Mouse (Mus musculus) limb, embryonic 11.5 days (tissue): ENCODE measurements around the gene Fcer1g. TPM values are rescaled to one million over a fixed set of nuclear protein-coding genes. Genes with fewer than 3 reads are reported as not detected.

Experiments used
- ATAC-seq: fragments of 200-750 bp; cut with Nextera tagmentation; 2 replicates; pipeline ENCODE4 v1.8.0; 2017; ENCODE audit warnings: low read depth; ENCODE audit not compliant: insufficient number of reproducible peaks, low FRiP score, low TSS enrichment
- DNase-seq: peaks from one replicate; pipeline ENCODE4 v3.0.0-alpha.2; 2015; ENCODE audit warnings: low spot score
- H3K27ac ChIP-seq: fragments of 300-500 bp; sonication (generic); replicated peaks from 2 replicates; pipeline ENCODE4 v1.5.1; 2014; ENCODE audit warnings: low read depth, mild to moderate bottlenecking, low read length
- H3K27me3 ChIP-seq: fragments of 300-500 bp; sonication (generic); 2 replicates; pipeline ENCODE4 v1.6.1; 2014; ENCODE audit warnings: mild to moderate bottlenecking, low read length, mixed read lengths; ENCODE audit not compliant: control insufficient read depth, insufficient read depth
- H3K36me3 ChIP-seq: fragments of 300-500 bp; sonication (generic); 2 replicates; pipeline ENCODE4 v1.6.1; 2014; ENCODE audit warnings: mild to moderate bottlenecking, low read length, moderate library complexity, mixed read lengths; ENCODE audit not compliant: control insufficient read depth, insufficient read depth
- H3K4me1 ChIP-seq: fragments of 300-500 bp; sonication (generic); 2 replicates; pipeline ENCODE4 v1.6.1; 2014; ENCODE audit warnings: low read length, mixed read lengths; ENCODE audit not compliant: control insufficient read depth, insufficient read depth
- H3K4me2 ChIP-seq: fragments of 300-500 bp; sonication (generic); 2 replicates; pipeline ENCODE4 v1.6.1; 2014; ENCODE audit warnings: low read depth, mild to moderate bottlenecking, moderate library complexity; ENCODE audit not compliant: severe bottlenecking
- H3K4me3 ChIP-seq: fragments of 300-500 bp; sonication (generic); 2 replicates; pipeline ENCODE4 v1.5.1; 2014; ENCODE audit warnings: low read depth, low read length
- H3K9ac ChIP-seq: fragments of 300-500 bp; sonication (generic); 2 replicates; pipeline ENCODE4 v1.6.1; 2014; ENCODE audit warnings: mild to moderate bottlenecking, low read length
- H3K9me3 ChIP-seq: fragments of 300-500 bp; sonication (generic); 2 replicates; pipeline ENCODE4 v1.6.1; 2016; ENCODE audit warnings: low read length; ENCODE audit not compliant: control insufficient read depth
- WGBS: fragments of 180-500 bp; shearing (Covaris S2); extraction: QIAGEN DNeasy Blood & Tissue Kit; methylation state at CpG from one replicate; pipeline ENCODE4 v1.1.7; 2014; 5-methylcytosine and 5-hydroxymethylcytosine counted together
- polyA plus RNA-seq: library from polyadenylated mRNA; unstranded; fragments of >200 nt; fragmentation: Nextera tagmentation; extraction: Ambion mirVana; gene quantifications from 2 replicates; pipeline ENCODE4 v1.2.1, GENCODE M21; 2014

The Fcer1g gene
- polyA plus RNA-seq, 1 experiment from 2014 or later, result 13.2 TPM

DNA sequence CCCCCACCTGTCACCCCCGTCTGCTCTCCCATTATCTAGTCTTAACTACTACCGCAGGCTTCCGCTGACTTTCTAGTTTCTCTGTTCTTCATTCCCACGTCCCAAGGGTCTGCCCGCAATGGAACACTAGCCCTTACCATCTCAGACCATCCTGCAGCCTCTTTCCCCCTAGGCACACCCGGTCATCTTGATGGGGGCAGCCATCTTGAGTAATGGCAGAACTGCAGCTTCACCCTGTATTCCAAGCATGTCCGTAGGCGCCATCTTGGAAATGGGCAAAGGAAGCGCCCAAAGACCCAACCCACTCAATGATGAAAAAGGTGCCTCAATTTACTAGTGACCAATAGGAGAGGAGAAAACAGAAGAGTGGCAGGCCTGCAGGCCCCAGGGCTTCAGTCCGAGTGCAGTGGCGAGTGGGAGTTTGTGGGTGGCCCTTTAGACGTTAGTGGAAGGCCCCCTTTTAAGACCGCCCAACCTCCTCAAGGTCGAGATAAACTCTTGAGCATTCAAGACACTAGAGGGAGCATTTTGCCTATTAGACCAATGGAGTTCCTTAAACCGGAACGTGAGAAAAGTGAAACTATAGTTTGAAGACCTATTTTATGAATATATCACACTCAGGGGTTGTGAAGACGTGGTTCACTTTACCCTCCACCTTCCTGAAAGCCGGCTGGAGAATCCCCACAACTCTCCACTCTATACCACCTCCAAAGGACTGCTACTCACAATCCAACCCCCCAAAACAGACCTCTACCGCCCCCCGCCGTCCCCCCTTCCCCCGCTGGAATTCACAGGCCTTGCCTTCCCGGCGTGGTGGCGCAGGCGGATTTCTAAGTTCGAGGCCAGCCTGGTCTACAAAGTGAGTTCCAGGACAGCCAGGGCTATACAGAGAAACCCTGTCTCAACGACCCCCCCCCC, 11.7 kb downstream of the Fcer1g start, which contains the start of gene Tomm40l:
Tomm40l (minus strand) TSS at position 277 of the 918 bp plus-strand sequence.
- no peaks in the 10 kb centered on the region; the same call in 1 of the 2 replicates for H3K36me3 ChIP-seq
- H3K9ac ChIP-seq, result peak within 1 kb of the TSS; percentile 53
- peaks cover 7% of the 10 kb centered on the region; the same call in 1 of the 2 replicates for H3K4me1 ChIP-seq
- ATAC-seq (peak; percentile 99), DNase-seq (peak; percentile 90)
- H3K27ac ChIP-seq, result no peak within 1 kb of the TSS
- peak within 1 kb of the TSS; percentile 63 for H3K4me3 ChIP-seq
- WGBS, result 2% methylated on average over 28 of the region's 28 CpGs
- H3K4me2 ChIP-seq, result peak within 1 kb of the TSS; percentile 79
- H3K9me3 ChIP-seq, result no peaks in the 10 kb centered on the region
- no peaks in the 10 kb centered on the region for H3K27me3 ChIP-seq

DNA sequence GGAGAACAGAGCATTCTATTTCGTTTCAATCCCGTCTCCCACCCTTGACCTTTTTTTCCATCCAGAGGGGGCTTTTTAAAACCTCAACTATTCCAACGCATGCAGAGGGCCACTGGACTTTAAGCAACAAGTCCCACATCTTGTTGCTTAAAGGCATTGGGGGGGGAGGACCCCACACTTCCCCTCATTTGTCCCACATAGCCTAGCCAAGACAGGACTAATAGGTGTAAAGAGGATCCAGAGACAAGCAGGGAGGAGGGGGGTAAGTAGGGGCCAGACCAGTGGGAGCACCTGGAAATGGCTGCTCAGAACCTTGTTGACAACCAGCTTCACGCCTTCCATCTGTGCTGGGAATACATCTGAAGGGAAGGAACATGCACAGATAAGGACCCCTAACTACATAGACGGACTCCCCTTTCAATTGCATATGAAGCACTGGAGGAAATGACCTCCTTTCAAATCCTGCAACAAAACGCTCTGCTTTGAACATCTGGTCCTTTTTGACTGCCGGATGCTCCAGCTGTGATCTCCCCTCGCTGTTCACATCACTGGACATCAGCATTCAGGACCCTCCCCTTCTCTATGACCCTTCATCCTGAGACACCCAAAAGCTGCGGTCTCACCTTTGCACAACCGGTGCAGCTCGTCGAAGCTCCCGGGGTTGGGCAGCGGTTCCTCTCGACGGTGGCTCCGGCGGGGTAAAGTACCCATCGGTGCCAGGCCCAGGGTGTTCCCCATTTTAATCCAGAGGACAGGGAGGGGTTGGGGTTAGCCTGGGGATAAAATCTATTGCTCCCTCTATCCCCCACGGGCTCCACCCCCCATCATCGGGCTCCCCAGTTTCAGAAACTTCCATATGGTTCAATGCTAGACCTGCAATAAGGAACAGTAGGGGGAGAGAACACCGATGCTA, 12.6 kb downstream of the Fcer1g start:
- peak overlapping the region; percentile 53 for H3K9ac ChIP-seq
- peak; percentile 20 for ATAC-seq
- H3K27ac ChIP-seq, result no peak overlapping the region
- H3K27me3 ChIP-seq, result no peaks in the 10 kb centered on the region
- H3K4me2 ChIP-seq, result peak overlapping the region; percentile 79
- no peaks in the 10 kb centered on the region; the same call in 1 of the 2 replicates for H3K36me3 ChIP-seq
- no peaks in the 10 kb centered on the region for H3K9me3 ChIP-seq
- 9% methylated on average over 22 of the region's 22 CpGs for WGBS
- peak; percentile 25 for DNase-seq
- H3K4me1 ChIP-seq, result peaks cover 7% of the 10 kb centered on the region; the same call in 1 of the 2 replicates
- peak overlapping the region; percentile 63 for H3K4me3 ChIP-seq

DNA sequence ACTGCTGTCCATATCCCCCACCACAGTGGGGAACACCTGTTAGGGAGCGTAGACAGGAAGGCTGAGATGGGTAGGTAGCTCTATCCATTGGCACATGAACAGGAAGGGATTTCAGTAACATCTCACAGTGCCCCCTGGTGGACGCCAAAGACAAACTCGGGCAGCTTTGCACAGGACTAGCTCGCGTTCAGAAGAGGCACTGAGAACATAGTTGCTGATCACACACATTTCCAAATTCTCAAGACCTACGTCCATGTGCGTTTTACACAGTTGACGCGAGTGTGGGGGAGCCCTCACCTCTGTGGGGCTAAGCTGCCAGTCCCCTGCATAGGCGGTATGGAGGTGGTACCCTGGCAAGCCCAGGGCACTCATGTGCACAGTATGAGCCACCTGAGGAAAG, 13.3 kb downstream of the Fcer1g start:
- Histone ChIP-seq H3K36me3 (no peaks in the 10 kb centered on the region; the same call in 1 of the 2 replicates), H3K4me2 (peak overlapping the region; percentile 79; the same call in 1 of the 2 replicates), H3K9ac (no peak overlapping the region), H3K27me3 (no peaks in the 10 kb centered on the region), H3K9me3 (no peaks in the 10 kb centered on the region), H3K4me1 (peaks cover 7% of the 10 kb centered on the region; the same call in 1 of the 2 replicates), H3K4me3 (0 out of 2 replicates have a peak overlapping the region, but pooled peaks have one; percentile 63), H3K27ac (no peak overlapping the region)
- ATAC-seq (no peak), DNase-seq (peak; percentile 90)
- 15% methylated on average over 10 of the region's 10 CpGs for WGBS

DNA sequence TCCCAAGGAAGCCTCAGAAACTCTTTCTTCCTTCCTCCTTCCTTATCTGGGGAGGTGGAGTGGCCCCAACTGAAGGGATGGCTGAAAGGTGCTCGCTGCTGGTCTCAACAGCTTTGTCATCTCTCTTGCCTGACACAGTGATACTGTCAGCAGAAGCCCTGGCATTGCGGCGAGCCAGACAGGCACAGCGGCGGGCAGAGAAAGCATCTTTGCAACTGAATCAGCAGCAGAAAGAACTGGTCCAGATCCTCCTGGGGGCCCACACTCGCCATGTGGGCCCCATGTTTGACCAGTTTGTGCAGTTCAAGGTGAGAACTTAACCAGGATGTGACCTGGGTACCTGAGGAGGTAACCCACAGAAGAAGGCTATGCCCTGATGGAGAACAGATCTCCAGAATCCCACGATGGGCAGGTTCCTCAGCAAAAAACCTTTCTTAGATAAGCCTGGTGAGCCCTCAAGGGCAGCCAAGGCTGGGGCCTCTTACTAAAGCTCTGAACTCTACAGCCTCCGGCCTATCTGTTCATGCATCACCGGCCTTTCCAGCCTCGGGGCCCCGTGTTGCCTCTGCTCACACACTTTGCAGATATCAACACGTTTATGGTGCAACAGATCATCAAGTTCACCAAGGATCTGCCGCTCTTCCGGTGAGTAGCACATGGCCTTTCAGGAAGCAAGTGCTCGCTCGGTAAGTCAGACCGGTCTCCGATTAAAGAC, 17.8 kb downstream of the Fcer1g start:
- ATAC-seq, result no peak
- WGBS, result 89% methylated on average over 18 of the region's 18 CpGs
- no peak overlapping the region for H3K27ac ChIP-seq

DNA sequence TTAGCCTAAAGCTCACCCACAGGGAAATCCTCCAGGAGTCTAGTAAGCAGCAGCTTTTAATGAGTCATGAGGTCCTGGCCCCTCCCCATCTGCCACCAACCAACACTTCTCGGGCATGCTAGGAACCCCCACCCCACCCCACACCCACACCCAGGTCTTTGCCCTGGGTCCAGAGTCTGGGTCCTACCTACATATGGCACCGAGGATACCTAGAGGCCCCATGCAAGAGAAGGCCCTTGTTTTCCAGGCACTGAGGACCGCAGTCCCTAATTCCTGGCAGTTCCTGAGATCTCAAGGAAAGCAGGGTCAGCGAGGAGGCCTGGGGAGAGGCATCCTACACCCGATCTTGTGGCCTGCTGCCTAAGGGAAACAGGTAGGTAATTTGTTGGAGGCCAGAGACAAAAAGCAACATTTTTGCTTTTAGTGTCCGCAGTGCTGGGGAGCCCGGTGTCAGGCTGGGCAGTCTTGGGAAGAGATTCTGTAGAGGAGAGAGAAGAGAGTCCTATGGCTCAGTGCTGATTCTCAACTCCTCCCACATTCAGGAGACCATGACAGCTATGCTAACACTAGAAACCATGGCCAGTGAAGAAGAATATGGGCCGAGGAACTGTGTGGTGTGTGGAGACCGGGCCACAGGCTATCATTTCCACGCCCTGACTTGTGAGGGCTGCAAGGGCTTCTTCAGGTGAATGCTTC, 20.2 kb downstream of the Fcer1g start, which contains the start of gene Nr1i3:
Nr1i3 (plus strand) TSS at position 170 of the 696 bp plus-strand sequence.
- Histone ChIP-seq H3K4me1 (no peaks in the 10 kb centered on the region), H3K9ac (no peak within 1 kb of the TSS), H3K4me3 (no peak within 1 kb of the TSS), H3K27ac (no peak within 1 kb of the TSS), H3K27me3 (no peaks in the 10 kb centered on the region), H3K36me3 (no peaks in the 10 kb centered on the region; the same call in 1 of the 2 replicates), H3K9me3 (no peaks in the 10 kb centered on the region), H3K4me2 (no peak within 1 kb of the TSS)
- 78% methylated on average over 10 of the region's 10 CpGs for whole genome bisulfite sequencing
- DNase-seq (no peak), ATAC-seq (no peak)

More for the DNA sequence above, 17.8 kb downstream of the Fcer1g start:
- Histone ChIP-seq H3K9me3 (no peaks in the 10 kb centered on the region), H3K9ac (no peak overlapping the region; the same call in 1 of the 2 replicates), H3K36me3 (no peaks in the 10 kb centered on the region; the same call in 1 of the 2 replicates), H3K27me3 (no peaks in the 10 kb centered on the region), H3K4me2 (no peak overlapping the region), H3K4me3 (no peak overlapping the region), H3K4me1 (peaks cover 7% of the 10 kb centered on the region; the same call in 1 of the 2 replicates)
- DNase-seq, result no peak

DNA sequence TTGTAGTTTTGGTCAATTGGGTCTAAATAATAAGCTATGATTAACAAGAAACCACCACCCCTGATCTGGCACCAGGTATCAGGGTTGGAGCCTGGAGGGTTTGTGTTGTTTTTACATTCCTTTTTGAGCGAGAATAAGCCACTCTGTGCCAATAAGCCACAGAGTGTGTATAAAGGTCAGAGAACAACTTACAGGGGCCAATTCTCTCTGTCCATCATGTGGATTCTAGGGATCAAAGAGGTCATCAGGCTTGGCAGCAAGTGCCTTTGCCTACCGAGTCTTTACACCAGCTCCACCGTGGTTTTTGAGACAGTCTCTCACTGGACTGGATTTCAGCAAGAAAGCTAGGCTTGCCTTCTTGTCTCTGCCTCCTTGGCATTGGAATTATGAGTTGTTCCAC, 21.3 kb downstream of the Fcer1g start:
- WGBS, result 70% methylated on average over 3 of the region's 3 CpGs

DNA sequence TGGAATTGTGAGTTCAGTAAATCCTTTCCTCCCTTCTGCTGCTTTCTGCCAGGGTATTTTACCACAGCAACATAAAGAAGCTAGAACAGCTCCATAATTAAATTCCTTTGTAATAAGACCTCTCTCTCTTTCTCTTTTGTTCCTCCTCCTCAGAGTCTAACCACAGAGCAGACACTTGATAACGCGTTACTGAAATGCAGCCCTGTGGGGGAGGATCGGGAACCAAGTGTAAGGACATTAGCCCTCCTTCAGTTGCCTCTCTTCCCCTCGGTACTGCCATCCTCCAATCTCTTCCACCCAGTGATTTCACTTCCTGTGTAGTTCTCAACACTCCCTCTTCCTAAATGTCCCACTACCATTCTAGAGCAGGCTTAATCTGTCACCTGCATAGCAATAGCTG, 24.8 kb downstream of the Fcer1g start:
- H3K27ac ChIP-seq, result no peak overlapping the region
- H3K4me1 ChIP-seq, result no peaks in the 10 kb centered on the region
- no peak for DNase-seq
- H3K27me3 ChIP-seq, result no peaks in the 10 kb centered on the region
- H3K4me2 ChIP-seq, result no peak overlapping the region
- H3K9ac ChIP-seq, result no peak overlapping the region
- H3K36me3 ChIP-seq, result no peaks in the 10 kb centered on the region
- H3K9me3 ChIP-seq, result no peaks in the 10 kb centered on the region
- H3K4me3 ChIP-seq, result no peak overlapping the region
- no peak for ATAC-seq
- WGBS, result 26% methylated on average over 4 of the region's 4 CpGs

More for the DNA sequence above, 21.3 kb downstream of the Fcer1g start:
- ATAC-seq (no peak), DNase-seq (no peak)
- Histone ChIP-seq H3K36me3 (no peaks in the 10 kb centered on the region), H3K9ac (no peak overlapping the region), H3K27ac (no peak overlapping the region), H3K4me3 (no peak overlapping the region), H3K9me3 (no peaks in the 10 kb centered on the region), H3K4me2 (no peak overlapping the region), H3K4me1 (no peaks in the 10 kb centered on the region), H3K27me3 (no peaks in the 10 kb centered on the region)
